ENCODE assay signal across 8 mouse cellular contexts in the genomic region with DNA sequence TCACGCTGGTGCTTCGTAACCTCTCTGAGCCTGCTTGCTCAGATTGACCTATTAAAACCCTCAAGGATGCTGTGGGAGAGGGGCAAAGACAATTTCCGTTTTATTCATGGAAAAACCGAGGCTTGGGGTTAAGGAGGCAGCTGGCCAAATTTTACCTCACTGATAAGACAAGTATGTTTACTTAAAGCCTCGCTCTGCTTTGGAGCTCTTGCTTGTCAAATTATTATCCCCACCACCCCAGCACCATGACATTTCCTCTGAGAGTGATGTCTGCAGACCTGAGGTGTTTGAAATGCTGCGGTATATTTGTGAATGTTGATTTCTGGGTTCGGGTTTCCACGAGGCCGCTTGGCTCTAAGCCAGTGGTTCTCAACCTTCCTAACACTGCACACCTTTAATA. TPM values are rescaled to one million over a fixed set of nuclear protein-coding genes. Genes with fewer than 3 reads are reported as not detected.
DNase-seq lines count a peak whose midpoint lies in the region; ATAC-seq and TF ChIP-seq lines count a peak whose summit lies in the region.

No protein-coding gene starts in this region.

- H3K27me3 ChIP-seq in E14TG2a.4 (ENCODE audit: insufficient read depth, low read length), result no peaks in the 10 kb centered on the region
- no peaks in the 10 kb centered on the region for H3K27me3 ChIP-seq in midbrain, embryonic 10.5 days (ENCODE audit: low read depth, poor library complexity, severe bottlenecking)

- DNase-seq in cerebellum, postnatal 10 days, result peak; percentile 29 to 38
- no peak for DNase-seq in cerebellum, adult 9-11 months
- peak; percentile 38 for DNase-seq in heart, postnatal 4 days
- no peak for DNase-seq in midbrain, embryonic 10.5 days (ENCODE audit: low spot score)
- DNase-seq in layer of hippocampus, adult 8-10 months (ENCODE audit: low spot score in 2 of 2), result no peak

- 84% methylated on average over 9 of the region's 9 CpGs for WGBS in midbrain, embryonic 10.5 days

- no peak for TF ChIP-seq CTCF in E14TG2a.4 (conservative IDR thresholded peaks at IDR 0.05; ENCODE audit: low read length)

- no peaks in the 10 kb centered on the region for H3K9me3 ChIP-seq in E14TG2a.4 (ENCODE audit: low read length)
- H3K9me3 ChIP-seq in midbrain, embryonic 10.5 days (replicated peaks), result 0 out of 2 replicates have a peak, but pooled peaks cover 4% of the 10 kb centered on the region

- no peak for ATAC-seq in granulocyte monocyte progenitor cell, adult 5-6 weeks (replicated peaks; ENCODE audit: poor library complexity, severe bottlenecking)
- no peak for ATAC-seq in erythroblast, adult 5-6 weeks (replicated peaks; ENCODE audit: low FRiP score, poor library complexity, severe bottlenecking)

- H3K4me3 ChIP-seq in E14TG2a.4 (replicated peaks; ENCODE audit: low read length), result 0 out of 2 replicates have a peak overlapping the region, but pooled peaks have one; percentile 81
- H3K4me3 ChIP-seq in midbrain, embryonic 10.5 days, result peak overlapping the region; percentile 91

- H3K27ac ChIP-seq in midbrain, embryonic 10.5 days (replicated peaks), result peak overlapping the region; percentile 98; the same call in 1 of the 2 replicates

- peaks cover 23% of the 10 kb centered on the region for H3K36me3 ChIP-seq in E14TG2a.4 (ENCODE audit: insufficient read depth, low read length)
- H3K36me3 ChIP-seq in midbrain, embryonic 10.5 days, result peaks cover 47% of the 10 kb centered on the region

- peaks cover 39% of the 10 kb centered on the region for H3K4me1 ChIP-seq in E14TG2a.4 (replicated peaks; ENCODE audit: low read depth, low read length)
- peaks cover 31% of the 10 kb centered on the region for H3K4me1 ChIP-seq in midbrain, embryonic 10.5 days

RNA-seq across cellular contexts. Expression of a gene that starts 2.0 kb away (rescaled TPM):
- total RNA-seq in heart, postnatal 4 days (2021), result 10 to 100 TPM; 74.1 to 74.2 TPM
- 56.3 and 57.3 TPM in 2 replicates for polyA plus RNA-seq in midbrain, embryonic 10.5 days (2016; fragmentation: Nextera tagmentation; extraction: Ambion mirVana)
- total RNA-seq in granulocyte monocyte progenitor cell, adult 5-6 weeks (2014; fragmentation: Nextera tagmentation), result 2.2 and 2.9 TPM in 2 replicates
- total RNA-seq in granulocyte monocyte progenitor cell, adult 5-6 weeks (2017), result 0.95 and 1.2 TPM in 2 replicates
- 1 to 10 TPM; 2.5 to 4.7 (median 3.4) TPM for total RNA-seq in layer of hippocampus, adult 8-10 months (2022)
- total RNA-seq in erythroblast, adult 5-6 weeks (2015; ENCODE audit: low replicate concordance), result 0.21 TPM in 1 of 2 replicates, not detected in the other
- 0.14 and 0.17 TPM in 2 replicates for total RNA-seq in erythroblast, adult 5-6 weeks (2017; ENCODE audit: low replicate concordance)

RNA-seq across cellular contexts. Expression of a gene that starts 14.2 kb away (rescaled TPM):
- under 1 TPM in 1 of 2 experiments, not detected in 1; 0.54 TPM for total RNA-seq in heart, postnatal 4 days (2021)
- polyA plus RNA-seq in midbrain, embryonic 10.5 days (2016; fragmentation: Nextera tagmentation; extraction: Ambion mirVana), result 1.6 and 1.9 TPM in 2 replicates
- 11.4 and 12.3 TPM in 2 replicates for total RNA-seq in granulocyte monocyte progenitor cell, adult 5-6 weeks (2014; fragmentation: Nextera tagmentation)
- total RNA-seq in granulocyte monocyte progenitor cell, adult 5-6 weeks (2017), result 17.4 and 25.3 TPM in 2 replicates
- under 1 TPM in 3 of 4 experiments, not detected in 1; 0.55 to 0.62 (median 0.59) TPM for total RNA-seq in layer of hippocampus, adult 8-10 months (2022)
- total RNA-seq in erythroblast, adult 5-6 weeks (2015; ENCODE audit: low replicate concordance), result 1.7 and 10.2 TPM in 2 replicates
- total RNA-seq in erythroblast, adult 5-6 weeks (2017; ENCODE audit: low replicate concordance), result 7.4 and 10.6 TPM in 2 replicates

RNA-seq across cellular contexts. Expression of a gene that starts 32.2 kb away (rescaled TPM):
- total RNA-seq in heart, postnatal 4 days (2021), result 1,000 to 10,000 TPM; 1,006 to 1,007 TPM
- 1,558 and 1,869 TPM in 2 replicates for polyA plus RNA-seq in midbrain, embryonic 10.5 days (2016; fragmentation: Nextera tagmentation; extraction: Ambion mirVana)
- total RNA-seq in granulocyte monocyte progenitor cell, adult 5-6 weeks (2014; fragmentation: Nextera tagmentation), result 4,964 and 5,314 TPM in 2 replicates
- total RNA-seq in granulocyte monocyte progenitor cell, adult 5-6 weeks (2017), result 4,316 and 4,490 TPM in 2 replicates
- total RNA-seq in layer of hippocampus, adult 8-10 months (2022), result 100 to 1,000 TPM; 486 to 663 (median 564) TPM
- total RNA-seq in erythroblast, adult 5-6 weeks (2015; ENCODE audit: low replicate concordance), result 738 and 1,031 TPM in 2 replicates
- total RNA-seq in erythroblast, adult 5-6 weeks (2017; ENCODE audit: low replicate concordance), result 502 and 613 TPM in 2 replicates

Comparison
In these comparisons a context has a peak if more than half of its experiments do, and no peak if none do; other contexts are left out.
1. DNase-seq: peak in cerebellum, postnatal 10 days (2 of 2) and heart, postnatal 4 days (single experiment); none in cerebellum, adult 9-11 months (single experiment), midbrain, embryonic 10.5 days (single experiment) and layer of hippocampus, adult 8-10 months (0 of 2).
2. RNA of a gene that starts 2.0 kb away (total RNA-seq): 74.1 to 74.2 TPM in heart, postnatal 4 days; 2.5 to 4.7 TPM in layer of hippocampus, adult 8-10 months, 0.95 to 2.9 TPM in granulocyte monocyte progenitor cell, adult 5-6 weeks and 0.14 to 0.21 TPM in erythroblast, adult 5-6 weeks; every median in the first group is over 10 times any median in the second.
3. RNA of a gene that starts 32.2 kb away (total RNA-seq): 4,316 to 5,314 TPM in granulocyte monocyte progenitor cell, adult 5-6 weeks; 502 to 1,031 TPM in erythroblast, adult 5-6 weeks, 1,006 to 1,007 TPM in heart, postnatal 4 days and 486 to 663 TPM in layer of hippocampus, adult 8-10 months; every median in the first group is over 4 times any median in the second.